Mouse (Mus musculus) frontal cortex, adult (tissue): ENCODE data around the gene Galnt10.

Experiments used
- ATAC-seq: cut with Nextera tagmentation; 2 replicates; pipeline ENCODE4 v1.9.2; 2017; ENCODE audit warnings: mild to moderate bottlenecking, moderate library complexity, mixed read lengths; ENCODE audit not compliant: low TSS enrichment

The Galnt10 gene

DNA sequence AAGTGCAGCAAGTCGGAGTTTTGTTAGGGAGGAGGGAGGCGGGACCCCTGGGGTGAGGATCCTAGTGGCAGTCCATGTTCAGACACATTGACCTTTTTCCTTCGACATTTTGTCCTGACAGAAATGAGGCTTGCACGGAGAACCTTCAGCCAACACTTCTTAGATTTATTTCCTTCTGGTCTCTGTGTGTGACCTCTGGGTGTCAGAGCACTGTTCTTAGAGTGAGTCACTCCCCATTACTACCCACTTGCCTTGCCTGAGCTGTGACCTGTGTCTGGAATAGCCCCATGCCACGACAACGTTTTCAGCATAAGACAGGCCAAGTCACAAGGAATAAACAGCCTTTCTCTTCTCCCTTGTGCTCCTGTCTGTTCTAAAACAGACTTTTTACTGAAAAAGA lies 44.6 kb downstream of the Galnt10 start:
- no peak for ATAC-seq

DNA sequence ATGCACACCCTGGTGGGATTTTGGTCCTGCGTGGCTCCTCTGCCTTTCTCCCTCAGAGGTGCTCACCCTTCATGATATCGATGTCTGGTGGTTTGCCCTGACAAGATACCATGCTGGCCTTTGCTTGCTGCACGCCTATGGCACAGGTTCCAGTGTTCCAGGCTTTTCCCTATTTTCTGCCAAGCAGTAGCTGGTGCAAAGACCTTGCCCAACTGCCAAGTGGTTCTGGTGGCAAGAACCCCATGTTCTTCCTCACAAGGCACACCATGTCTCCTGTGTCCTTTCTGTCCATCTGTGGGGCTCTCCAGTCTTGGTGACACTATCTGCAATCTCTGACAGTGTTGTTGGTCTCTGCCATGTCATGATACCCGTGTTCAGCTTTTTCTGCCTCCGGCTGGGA lies 45.6 kb downstream of the Galnt10 start:
- no peak for ATAC-seq

DNA sequence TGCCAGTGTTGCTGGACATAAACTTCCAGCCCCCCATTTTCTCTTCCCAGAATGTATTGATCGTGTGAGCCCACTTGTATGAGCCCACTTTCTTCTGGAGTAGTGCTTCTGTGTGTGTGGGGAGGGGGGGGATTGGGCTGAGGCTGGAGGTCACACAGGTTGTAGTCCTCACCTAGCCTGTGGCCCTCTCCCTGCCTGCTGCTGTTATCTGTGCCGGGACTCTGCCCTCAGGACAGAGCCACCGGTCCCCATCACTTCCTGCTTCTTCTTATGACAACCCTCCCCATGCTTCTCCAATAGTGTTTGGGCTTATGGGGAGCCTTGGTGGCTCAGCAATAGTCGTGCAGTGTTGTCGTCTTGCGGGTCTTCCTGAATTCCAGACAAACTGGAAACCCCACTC lies 46.7 kb downstream of the Galnt10 start:
- ATAC-seq = no peak

DNA sequence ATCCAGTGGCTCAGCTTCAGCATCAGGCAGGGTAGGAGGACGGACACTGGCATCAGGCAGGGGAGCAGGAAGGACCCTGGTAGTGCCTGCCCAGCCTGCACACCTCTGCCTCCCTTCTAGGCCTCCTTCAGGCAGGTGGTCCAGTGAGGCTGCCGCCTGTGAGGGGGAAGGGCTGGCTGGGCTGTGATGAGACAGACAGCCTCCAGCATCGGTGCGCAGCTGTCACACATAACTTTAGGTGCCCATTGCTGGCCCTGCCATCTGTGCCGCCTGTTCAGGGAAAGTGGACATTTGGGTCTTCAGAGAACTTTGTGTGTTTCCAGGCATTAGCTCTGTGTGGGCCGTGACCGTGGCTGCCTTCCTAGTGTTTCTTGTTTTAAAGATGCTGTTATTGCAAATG lies 47.5 kb downstream of the Galnt10 start:
- no peak for ATAC-seq

DNA sequence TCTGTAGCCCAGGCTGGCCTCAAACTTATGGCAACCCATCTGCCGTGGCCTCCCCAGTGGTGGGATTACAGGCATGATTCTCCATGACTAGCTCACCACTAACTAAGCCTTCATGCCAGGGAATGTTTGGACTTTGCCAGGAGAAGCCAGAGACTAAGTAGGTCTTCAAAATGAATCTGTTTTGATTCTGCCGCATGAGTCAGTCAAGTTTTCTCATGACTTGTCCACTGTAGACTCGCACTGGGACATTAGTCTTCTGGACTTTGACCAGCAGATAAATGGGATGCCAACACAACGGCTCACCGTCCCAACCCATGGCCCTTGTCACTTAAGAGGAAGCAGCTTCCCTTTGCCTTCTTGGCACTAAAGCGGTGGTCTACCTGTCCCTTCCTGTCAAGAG lies 49.2 kb downstream of the Galnt10 start:
- no peak for ATAC-seq

DNA sequence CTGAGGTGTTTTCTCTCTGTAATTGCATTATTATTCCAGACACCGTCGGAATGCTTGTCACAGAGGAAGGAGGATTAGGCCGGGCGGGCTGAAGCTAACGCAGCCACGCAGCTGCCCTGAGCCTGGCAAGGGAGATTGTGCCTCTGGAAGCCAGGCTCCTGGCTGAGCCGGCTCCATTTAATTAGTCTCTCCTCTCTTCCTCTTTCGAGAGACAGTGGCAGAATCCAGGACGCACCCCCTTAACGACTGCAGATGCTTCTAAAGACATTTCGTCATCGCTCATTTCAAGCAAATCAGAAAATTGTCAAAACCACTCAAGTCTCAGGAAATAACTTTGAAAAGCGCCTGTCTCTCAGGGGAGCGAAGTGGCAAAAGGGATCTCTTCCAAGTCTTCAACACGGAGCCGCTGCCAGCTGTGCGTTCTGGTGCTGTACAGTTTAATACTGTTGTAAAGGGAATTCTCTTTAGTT lies 51.0 kb downstream of the Galnt10 start:
- peak; percentile 70 for ATAC-seq

DNA sequence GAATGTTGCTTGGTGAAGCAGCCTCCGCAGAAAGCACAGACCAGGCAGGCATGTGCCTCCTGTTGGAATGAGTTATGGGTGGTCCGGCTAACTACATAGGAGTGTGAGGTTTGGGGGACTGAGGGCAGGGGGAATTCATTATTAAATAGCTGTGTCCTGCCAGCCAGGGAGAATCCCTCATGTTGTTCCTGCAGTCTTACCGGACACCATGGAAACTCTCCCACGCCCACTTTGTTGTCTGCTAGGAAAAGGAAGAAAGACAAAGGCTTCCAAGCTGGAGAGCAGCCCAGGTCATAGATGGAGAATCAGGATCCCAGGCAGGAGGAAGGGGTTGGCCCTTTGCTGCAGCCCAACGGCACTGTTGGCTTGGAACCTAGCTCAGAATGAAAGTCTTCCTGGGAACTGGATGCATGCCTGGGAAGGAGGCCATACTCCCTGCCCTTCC lies 51.6 kb downstream of the Galnt10 start:
- ATAC-seq = no peak

DNA sequence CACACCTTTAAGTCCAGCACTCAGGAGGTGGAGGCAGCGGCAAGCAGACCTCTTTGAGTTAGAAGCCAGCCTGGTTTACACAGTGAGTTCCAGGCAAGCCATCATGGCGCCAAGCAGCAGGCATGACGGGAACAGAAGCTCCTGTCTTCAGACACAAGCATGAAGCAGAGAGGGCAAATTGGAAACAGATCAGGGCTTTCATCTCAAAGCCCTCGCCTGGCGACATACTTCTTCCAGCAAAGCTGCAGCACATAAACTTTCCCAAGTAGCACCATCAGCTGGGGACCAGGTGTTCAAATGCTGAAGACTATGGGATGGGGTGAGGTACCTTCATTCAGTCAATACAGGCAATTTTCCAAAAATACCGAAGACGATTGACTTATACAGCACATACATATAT lies 54.9 kb downstream of the Galnt10 start:
- no peak for ATAC-seq

DNA sequence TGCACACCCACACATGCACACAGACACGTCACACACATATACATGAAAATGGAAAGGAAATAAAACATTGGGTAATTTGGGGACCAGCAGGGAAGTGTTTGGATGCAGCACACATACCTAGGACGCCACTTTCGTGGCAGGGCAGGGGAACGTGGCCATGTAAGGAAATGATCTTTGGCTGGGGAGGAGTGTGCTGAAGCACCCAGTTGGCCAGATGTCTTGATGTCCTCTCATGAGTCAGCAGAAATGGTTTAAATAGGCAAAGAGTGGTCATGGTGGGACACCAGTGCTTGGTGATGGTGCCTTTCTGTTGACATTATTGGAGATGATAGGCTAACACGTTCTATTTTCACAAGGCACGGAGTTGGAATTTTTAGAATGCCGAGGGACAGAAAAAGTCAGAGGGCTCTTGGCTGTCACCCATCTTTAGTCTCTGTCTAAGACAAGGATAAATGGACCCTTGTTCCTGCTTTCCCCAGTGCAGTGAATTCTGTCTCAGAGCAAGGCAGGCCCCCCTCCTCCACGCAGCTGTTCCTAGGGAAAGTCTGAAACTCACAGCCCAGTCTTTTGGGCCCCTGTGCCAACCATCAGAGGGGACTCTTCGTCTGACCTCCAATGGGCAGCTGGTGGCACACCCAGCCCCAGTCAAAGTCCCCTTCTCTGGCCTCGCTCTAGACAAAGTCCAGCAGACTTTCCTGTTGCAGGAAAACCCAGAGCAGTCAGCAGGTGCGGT lies 56.1 kb downstream of the Galnt10 start:
- no peak for ATAC-seq

DNA sequence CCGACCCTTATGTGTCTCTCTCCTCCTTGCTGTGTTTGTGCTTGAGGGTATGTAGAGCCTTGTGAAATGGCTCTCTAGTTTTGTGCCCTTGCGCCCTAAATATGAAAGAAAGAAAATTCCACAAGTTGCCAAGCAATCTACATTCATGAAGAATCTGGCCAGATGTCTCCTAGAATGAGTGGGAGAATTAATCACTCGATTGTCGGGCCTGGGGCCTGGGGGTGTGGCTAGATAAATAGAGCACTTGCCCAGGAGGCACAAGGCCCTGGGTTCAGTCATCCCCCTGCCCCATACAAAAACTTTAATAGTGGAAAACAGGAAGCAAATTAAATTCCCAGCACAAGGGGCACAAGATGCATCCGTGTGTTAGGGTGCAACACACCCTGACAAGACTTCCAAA lies 56.7 kb downstream of the Galnt10 start:
- ATAC-seq = no peak

DNA sequence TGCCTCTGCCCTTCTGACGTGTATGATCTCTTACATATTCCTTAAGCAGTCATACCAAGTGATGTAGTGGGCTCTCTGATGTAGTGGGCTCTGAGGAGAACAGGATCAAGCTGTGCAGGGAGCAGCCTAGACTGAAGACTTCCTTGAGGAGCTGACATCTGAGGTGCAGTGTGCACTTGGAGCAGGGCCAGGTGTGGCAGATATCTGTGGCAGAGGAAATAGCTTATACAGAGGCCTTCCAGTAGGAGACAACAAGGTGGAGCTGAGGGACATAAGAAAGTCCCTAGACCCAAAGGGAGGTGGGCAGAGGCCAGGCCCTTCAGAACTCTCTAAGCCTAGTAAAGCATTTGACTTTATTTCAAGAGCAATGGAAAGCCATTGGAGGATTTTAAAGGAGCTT lies 61.4 kb downstream of the Galnt10 start:
- no peak for ATAC-seq

DNA sequence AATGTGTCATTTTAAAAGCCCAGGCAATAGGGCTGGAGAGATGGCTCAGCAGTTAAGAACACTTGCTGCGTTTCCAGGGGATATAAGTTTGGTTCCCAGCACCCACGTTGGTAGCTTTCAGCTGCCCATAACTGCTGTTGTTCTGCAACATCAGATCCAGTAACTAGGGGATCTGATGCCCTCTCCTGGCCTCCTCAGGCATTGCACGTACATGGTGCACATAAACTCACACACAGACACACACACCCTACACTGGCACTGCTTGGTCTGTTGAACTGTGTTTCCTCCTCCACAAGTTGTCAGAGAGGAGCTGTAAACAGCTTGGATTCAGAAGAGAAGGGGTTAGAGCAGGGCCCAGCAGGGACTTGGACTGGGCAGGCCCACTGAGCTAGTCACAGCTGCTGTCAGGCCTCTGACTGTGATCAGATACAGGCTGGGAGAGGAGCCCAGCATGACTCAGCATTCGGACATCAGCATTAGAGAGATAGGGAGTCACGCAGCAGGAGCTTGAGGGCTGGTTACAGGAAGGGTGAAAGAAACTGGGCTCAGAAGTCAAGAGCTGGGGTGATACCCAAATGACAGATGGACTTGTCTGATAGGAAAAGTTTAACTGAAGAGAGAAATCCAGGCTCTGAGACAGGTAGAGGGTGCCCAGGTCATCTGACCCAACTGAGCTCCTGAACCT lies 62.0 kb downstream of the Galnt10 start:
- no peak for ATAC-seq

DNA sequence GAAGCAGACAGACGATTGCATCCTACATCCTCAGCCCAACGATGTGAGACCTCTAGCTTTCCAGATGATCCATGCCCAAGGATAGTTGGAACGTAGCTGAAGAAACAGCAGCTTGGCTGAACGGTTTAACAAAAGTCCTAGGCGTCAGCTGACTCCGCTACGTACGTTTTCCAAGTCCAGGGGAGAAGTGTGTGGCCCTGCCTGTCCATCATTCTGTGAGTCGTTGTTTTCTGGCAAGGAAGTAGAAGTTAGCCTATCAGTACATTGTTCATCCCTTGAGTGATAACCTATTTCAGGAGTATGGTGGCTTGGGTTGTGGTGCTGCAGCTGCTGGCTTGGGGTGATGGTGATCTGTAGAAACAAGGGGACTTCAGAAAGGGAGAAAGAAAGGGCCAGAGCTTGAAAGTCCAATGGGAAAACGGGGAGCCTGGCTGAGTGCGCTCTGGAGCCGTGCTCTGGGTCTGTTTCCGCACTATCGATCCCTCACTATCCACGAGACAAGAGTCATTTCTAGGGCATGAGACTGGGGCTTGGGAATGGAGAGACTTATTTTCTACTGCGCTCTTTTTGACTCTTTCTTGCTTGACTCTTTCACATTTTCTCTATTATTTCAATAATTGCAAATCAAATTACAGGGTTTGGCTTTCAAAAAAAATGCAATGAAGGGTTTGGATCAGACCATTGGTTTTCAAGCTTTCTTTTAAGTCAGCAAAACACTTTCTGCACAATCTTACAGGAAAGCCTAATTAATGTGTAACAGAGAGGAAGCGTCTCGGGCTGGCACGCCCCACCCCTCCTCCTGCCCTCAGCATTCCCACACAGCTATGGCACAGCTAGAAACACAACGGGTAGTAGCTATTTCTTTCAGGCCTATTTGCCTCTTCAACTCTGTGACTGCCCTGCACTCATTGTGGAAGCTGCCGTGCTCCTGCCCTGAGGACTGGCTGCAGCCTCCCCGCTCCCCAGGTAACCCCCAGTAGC lies 63.2 kb downstream of the Galnt10 start:
- ATAC-seq = no peak

DNA sequence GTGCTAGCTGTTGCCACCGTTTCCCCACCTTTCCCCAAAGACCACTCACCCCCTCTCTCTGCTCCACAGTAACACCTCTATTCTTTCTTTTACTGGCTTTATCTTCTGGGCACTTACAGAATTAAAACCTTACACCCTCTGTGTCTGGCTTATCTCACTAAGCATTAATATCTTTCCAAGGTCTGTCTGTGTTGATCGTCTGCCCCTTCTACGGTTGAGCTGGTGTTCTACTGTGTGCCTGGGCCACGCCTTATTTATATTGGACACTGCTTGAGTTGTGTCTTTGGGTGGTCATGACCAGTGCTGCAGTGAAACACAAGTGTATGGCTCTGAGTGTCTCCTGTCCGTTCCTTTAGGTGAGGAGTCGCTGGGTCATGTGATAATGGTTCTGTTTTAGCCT lies 68.7 kb downstream of the Galnt10 start:
- ATAC-seq = no peak

DNA sequence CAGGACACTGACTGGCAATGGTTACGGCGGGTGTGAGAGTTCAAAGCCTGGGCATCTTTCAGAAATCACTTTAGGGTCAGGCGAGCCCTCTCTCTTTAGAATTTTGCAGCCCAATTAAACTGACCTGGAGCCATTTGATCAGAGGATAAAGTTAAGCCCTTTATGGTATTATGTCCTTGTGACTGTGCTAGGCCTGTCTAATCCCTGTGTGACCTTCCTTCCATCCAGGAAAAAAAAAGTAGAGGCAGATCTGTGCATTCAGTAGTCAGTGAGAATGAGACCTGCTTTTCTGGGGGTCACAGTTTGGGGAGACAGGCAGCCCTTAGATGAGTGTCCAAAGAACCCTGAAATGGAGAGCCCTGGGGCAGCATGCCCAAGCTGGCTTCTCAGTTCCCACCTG lies 71.5 kb downstream of the Galnt10 start:
- no peak for ATAC-seq

DNA sequence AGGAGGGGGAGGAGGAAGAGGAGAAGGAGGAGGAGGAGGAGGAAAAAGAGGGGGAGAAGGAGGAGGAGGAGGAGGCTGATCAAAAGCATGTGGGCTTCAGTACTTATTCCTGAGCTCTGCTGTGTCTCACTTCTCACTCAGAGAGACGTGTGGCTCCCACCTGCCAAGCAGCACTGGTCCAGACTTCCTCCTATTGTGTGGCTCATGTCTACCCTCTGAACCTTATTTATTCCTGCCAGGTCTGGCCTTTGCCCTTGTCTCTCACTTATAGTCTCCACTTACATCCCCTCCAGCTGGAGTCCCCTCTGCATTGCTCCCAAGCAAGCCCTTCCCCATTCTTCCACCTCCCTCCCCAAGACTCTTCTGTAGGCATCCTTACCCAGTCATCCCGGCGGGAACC lies 72.2 kb downstream of the Galnt10 start:
- ATAC-seq = no peak

DNA sequence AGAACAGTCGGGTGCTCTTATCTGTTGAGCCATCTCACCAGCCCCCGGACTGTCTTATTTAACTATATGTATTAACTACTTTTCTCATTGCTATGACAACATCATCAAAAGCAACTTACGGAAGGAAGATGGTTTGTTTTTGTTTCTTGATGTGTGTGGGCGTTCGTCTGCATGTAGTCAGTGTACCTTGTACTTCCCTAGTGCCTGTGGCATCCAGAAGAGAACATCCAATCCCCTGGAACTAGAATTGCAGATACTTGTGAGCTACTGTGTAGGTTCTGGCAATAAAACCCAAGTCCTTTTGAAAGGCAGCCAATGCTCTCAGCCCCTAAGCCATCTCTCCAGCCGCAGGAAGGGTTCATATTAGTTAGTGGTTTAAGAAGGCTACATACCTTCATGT lies 72.8 kb downstream of the Galnt10 start:
- no peak for ATAC-seq

DNA sequence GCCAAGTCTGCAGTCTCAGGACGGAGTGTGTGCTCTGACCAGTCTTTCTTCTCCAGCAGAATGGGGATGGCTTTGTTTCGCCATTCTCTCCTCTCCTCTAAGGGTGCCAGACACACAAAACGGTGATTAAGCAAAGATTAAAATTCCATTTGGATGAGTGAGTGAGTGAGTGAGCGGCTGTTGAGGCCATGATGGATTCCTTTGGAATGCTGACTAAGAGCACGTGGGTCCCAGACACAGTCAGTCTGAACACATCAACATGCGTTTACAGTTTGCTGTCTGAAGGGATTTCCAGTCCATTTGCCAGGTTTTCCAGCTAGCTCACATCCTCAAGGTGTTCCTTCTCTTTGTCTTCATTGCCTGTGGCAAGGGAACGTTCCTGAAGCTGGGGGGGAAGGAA lies 74.4 kb downstream of the Galnt10 start:
- no peak for ATAC-seq

DNA sequence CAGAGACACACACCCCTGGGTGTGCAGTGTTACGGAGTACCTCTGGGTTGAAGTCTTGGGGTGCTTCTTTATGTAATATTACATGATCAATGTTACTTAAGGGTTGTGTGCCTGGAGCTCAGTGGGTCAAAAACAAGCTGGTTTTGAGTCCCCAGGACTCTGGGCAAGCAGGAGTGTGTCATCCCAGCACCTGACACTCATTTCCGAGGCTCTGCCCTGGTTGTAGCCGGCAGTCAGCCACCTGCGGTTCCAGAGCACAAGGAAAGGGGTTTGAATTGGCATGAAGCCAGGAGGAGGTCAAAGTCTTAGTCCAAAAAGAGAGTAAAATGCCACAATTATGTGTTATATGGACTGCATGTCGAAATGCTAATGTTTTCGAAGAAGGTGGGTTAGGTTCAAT lies 74.8 kb downstream of the Galnt10 start:
- ATAC-seq = no peak

DNA sequence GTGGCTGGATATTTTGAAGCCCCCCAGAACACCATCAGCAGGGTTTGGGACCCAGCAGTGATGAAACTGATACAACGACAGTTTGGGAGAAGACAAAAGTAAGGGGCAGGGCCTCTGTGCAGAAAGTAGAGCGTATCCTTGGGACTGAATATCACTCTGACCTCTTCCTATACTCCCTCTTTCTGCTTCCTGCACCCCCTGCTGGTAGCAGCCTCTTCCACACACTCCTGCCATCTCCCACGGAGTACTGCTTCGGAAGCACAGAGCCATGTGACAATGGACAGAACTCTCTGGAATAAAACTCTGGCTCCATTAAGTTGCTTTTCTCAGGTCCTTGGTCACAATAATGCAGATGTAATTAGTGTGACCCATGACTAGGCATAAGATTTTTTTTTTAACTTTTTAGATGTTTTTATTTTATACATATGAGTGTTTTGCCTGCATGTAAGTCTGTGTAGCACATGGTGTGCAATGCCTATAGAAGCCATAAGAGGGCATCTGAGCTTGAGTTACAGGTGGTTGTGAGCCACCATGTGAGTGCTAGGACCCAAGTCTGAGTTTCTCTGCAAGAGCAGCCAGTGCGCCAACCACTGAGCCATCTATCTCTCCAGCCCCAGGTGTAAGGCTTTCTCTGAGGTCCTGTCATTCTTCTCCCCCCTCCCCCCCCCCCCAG lies 79.7 kb downstream of the Galnt10 start:
- no peak for ATAC-seq

DNA sequence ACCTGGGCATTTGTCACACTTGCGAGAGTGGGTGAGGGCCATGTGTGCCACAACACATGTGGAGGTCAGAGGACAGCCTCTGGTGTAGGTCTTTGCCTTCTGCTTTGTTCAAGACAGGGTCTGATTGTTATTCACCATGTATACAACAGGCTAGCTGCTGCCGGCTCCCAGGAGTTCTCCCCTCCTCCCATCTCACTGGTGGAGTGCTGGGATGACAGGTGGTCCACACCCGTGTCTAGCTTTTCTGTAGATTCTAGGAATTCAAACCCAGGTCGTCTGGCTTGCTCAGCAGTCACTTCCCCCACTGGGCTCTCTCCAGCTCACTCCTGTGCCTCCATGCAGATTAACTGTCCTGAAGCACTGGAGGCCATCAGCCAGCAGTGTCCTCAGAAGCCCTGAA lies 80.7 kb downstream of the Galnt10 start:
- no peak for ATAC-seq
